Mouse (Mus musculus) neural tube, embryonic 14.5 days (tissue): ENCODE measurements at regions not wholly inside any gene's neighbourhood (a gene's known extent, or its start where the extent isn't known, plus 50 kb on each side); places are given as distances from the start of the nearest gene placed in this dataset.
A peak's percentile ranks its signal among the peaks of the same experiment; 100 is the strongest.

Experiments
- ATAC-seq: fragments of 200-750 bp; cut with Nextera tagmentation; 2 replicates; pipeline ENCODE4 v1.8.0; 2017; ENCODE audit warnings: low read depth, mild to moderate bottlenecking, moderate TSS enrichment, moderate library complexity
- H3K27ac ChIP-seq: fragments of 300-500 bp; sonication (generic); 2 replicates; pipeline ENCODE4 v1.5.1; 2014; ENCODE audit warnings: low read depth, mild to moderate bottlenecking, control low read depth, low read length, moderate library complexity, mixed read lengths
- H3K27me3 ChIP-seq: fragments of 300-500 bp; sonication (generic); 2 replicates; pipeline ENCODE4 v1.6.1; 2014; ENCODE audit warnings: low read length; ENCODE audit not compliant: control insufficient read depth, insufficient read depth
- H3K36me3 ChIP-seq: fragments of 300-500 bp; sonication (generic); 2 replicates; pipeline ENCODE4 v1.6.1; 2014; ENCODE audit warnings: low read length, mixed read lengths; ENCODE audit not compliant: control insufficient read depth, insufficient read depth
- H3K4me1 ChIP-seq: fragments of 300-500 bp; sonication (generic); 2 replicates; pipeline ENCODE4 v1.6.1; 2014; ENCODE audit warnings: low read length; ENCODE audit not compliant: control insufficient read depth, insufficient read depth
- H3K4me2 ChIP-seq: fragments of 300-500 bp; sonication (generic); 2 replicates; pipeline ENCODE4 v1.6.1; 2014; ENCODE audit warnings: mild to moderate bottlenecking, low read depth, low read length, control low read depth
- H3K4me3 ChIP-seq: fragments of 300-500 bp; sonication (generic); 2 replicates; pipeline ENCODE4 v1.5.1; 2014; ENCODE audit warnings: low read depth, low read length, control low read depth, mixed read lengths
- H3K9ac ChIP-seq: fragments of 300-500 bp; sonication (generic); replicated peaks from 2 replicates; pipeline ENCODE4 v1.6.1; 2014; ENCODE audit warnings: low read depth, mild to moderate bottlenecking, control low read depth, low read length, mixed read lengths
- H3K9me3 ChIP-seq: fragments of 300-500 bp; sonication (generic); 2 replicates; pipeline ENCODE4 v1.6.1; 2016; ENCODE audit warnings: low read length; ENCODE audit not compliant: control insufficient read depth
- WGBS: fragments of 180-500 bp; shearing (Covaris S2); extraction: QIAGEN DNeasy Blood & Tissue Kit; methylation state at CpG from one replicate; pipeline ENCODE4 v1.1.7; 2014; 5-methylcytosine and 5-hydroxymethylcytosine counted together

DNA sequence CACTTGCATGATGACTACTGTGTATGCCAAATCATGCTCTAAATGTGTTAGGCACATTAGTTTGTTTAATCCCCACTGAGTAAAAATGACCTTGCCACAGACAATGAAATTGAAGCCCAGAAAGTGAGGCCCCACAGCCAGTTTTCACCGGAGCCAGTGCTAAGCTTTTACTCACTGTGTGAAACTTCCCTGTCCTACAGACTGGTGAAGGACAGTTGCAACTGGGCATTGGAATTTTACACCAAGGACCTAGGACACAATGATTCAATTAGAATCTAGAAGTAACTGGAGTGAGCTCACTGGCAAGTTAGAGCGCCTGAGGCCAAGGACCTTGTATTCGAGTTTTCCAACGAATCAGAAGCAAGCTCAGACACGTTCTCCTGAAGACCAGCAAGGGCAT is 79.8 kb downstream of the S1pr1 start:
- ATAC-seq = no peak
- no peak overlapping the region for H3K9ac ChIP-seq
- no peaks in the 10 kb centered on the region for H3K27me3 ChIP-seq
- H3K36me3 ChIP-seq = no peaks in the 10 kb centered on the region
- H3K4me1 ChIP-seq = peaks cover 6% of the 10 kb centered on the region; the same call in 1 of the 2 replicates
- no peaks in the 10 kb centered on the region for H3K9me3 ChIP-seq
- no peak overlapping the region for H3K4me3 ChIP-seq
- no peak overlapping the region for H3K27ac ChIP-seq
- 97% methylated on average over 5 of the region's 5 CpGs for WGBS
- H3K4me2 ChIP-seq = no peak overlapping the region

DNA sequence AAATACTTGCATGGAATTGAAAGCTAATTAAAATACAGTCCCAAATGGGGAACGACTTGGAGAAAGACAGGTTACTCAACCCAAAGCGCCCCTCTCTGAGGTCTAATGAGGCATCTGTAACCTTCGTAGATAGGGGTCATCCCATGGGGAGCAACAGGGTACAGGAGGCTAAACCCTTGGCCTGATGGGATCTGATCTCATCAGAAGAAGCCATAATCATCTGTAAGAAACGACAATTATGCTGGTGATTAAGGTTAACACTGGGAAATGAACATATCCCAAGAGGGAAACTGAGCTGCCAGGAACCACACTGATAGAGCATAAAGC is 82.5 kb downstream of the S1pr1 start:
- 32% methylated on average over 4 of the region's 4 CpGs for WGBS
- H3K36me3 ChIP-seq = no peaks in the 10 kb centered on the region
- peaks cover 6% of the 10 kb centered on the region; the same call in 1 of the 2 replicates for H3K4me1 ChIP-seq
- peak; percentile 31; the same call in 1 of the 2 replicates for ATAC-seq
- no peak overlapping the region for H3K9ac ChIP-seq
- H3K9me3 ChIP-seq = no peaks in the 10 kb centered on the region
- H3K4me2 ChIP-seq = no peak overlapping the region
- no peak overlapping the region for H3K4me3 ChIP-seq
- peak overlapping the region; percentile 74 for H3K27ac ChIP-seq
- H3K27me3 ChIP-seq = no peaks in the 10 kb centered on the region

GRCm38 (mm10) chr3:115631573-115632416 is 83.1 kb downstream of the S1pr1 start:
- Histone ChIP-seq H3K36me3 (no peaks in the 10 kb centered on the region), H3K4me2 (peak overlapping the region; percentile 3; the same call in 1 of the 2 replicates), H3K9me3 (no peaks in the 10 kb centered on the region), H3K9ac (0 out of 2 replicates have a peak overlapping the region, but pooled peaks have one; percentile 4), H3K4me3 (no peak overlapping the region), H3K27ac (peak overlapping the region; percentile 74), H3K27me3 (no peaks in the 10 kb centered on the region), H3K4me1 (peaks cover 6% of the 10 kb centered on the region; the same call in 1 of the 2 replicates)
- 26% methylated on average over 17 of the region's 17 CpGs for WGBS
- ATAC-seq = peak; percentile 90

- no peaks in the 10 kb centered on the region for H3K36me3 ChIP-seq
- ATAC-seq = no peak
- no peaks in the 10 kb centered on the region for H3K4me1 ChIP-seq
- H3K9ac ChIP-seq = no peak overlapping the region
- WGBS = 95% methylated on average over 3 of the region's 3 CpGs
- no peak overlapping the region for H3K27ac ChIP-seq
- H3K4me3 ChIP-seq = no peak overlapping the region
- no peaks in the 10 kb centered on the region for H3K27me3 ChIP-seq
- H3K9me3 ChIP-seq = no peaks in the 10 kb centered on the region
- no peak overlapping the region for H3K4me2 ChIP-seq
Measured at GRCm38 (mm10) chr3:115622920-115623319, 92.0 kb downstream of the S1pr1 start.

DNA sequence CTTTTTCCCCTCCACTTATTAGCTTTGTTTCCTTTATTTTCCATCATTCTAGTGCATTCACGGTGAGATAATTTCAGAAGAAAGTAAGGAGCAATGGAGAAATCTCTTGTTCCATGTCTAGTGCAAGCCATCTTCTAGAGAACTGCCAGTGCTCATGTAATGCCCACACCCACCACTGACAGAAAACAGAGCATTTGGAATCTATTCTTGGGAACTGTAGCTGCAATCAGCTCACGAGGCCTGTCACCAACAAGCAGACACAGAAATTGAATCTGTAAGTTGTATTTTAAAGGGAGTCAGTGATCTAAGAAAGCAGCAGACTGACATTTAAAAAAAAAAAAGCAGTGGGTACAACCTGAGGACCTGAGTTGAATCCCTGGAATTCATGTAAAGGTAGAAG is 92.6 kb downstream of the S1pr1 start:
- H3K9ac ChIP-seq = no peak overlapping the region
- no peak overlapping the region for H3K27ac ChIP-seq
- H3K4me3 ChIP-seq = no peak overlapping the region
- H3K4me1 ChIP-seq = no peaks in the 10 kb centered on the region
- H3K36me3 ChIP-seq = no peaks in the 10 kb centered on the region
- ATAC-seq = no peak
- H3K9me3 ChIP-seq = no peaks in the 10 kb centered on the region
- 89% methylated on average over 2 of the region's 2 CpGs for WGBS
- no peak overlapping the region for H3K4me2 ChIP-seq
- H3K27me3 ChIP-seq = no peaks in the 10 kb centered on the region

GRCm38 (mm10) chr3:115619970-115620369 is 94.9 kb downstream of the S1pr1 start:
- Histone ChIP-seq H3K4me1 (no peaks in the 10 kb centered on the region), H3K36me3 (no peaks in the 10 kb centered on the region), H3K27me3 (no peaks in the 10 kb centered on the region), H3K9me3 (no peaks in the 10 kb centered on the region), H3K4me2 (no peak overlapping the region), H3K9ac (no peak overlapping the region), H3K4me3 (no peak overlapping the region), H3K27ac (no peak overlapping the region)
- WGBS = 64% methylated on average over 3 of the region's 3 CpGs
- ATAC-seq = no peak

DNA sequence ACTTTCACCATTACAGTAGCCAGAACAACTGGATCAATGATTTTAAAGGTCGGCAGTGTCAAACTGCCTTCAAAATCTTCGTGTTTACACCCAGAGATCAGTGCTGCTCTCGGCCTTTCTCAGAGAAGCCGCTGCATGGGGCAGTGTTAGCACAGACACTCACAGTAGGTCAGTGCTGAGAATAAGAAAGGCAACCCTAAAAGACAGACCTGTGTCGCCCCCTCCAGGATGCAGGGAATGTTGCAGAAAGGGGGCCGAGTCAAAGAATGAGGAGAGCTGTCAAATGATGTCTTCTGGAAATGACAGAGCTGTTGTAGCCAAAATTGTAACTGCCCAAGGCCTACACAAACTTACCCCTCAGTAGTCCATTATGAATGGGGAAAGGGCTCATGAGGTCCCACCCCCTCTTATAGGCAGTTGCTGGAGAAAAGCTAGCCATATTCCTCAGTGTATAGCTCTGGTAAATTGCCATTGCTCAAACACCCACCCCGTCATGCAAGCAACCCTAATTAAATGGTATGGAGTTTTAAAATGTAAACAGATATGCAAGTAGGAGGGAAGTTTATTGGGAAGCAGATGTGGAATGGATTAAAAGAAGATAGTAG is 98.8 kb downstream of the S1pr1 start:
- no peaks in the 10 kb centered on the region for H3K36me3 ChIP-seq
- no peak overlapping the region for H3K4me3 ChIP-seq
- 28% methylated on average over 7 of the region's 7 CpGs for WGBS
- H3K9ac ChIP-seq = no peak overlapping the region
- H3K9me3 ChIP-seq = no peaks in the 10 kb centered on the region
- peak; percentile 79; the same call in 1 of the 2 replicates for ATAC-seq
- H3K4me1 ChIP-seq = no peaks in the 10 kb centered on the region
- H3K27me3 ChIP-seq = no peaks in the 10 kb centered on the region
- no peak overlapping the region for H3K27ac ChIP-seq
- H3K4me2 ChIP-seq = no peak overlapping the region

- Histone ChIP-seq H3K4me3 (no peak overlapping the region), H3K27me3 (no peaks in the 10 kb centered on the region), H3K9me3 (no peaks in the 10 kb centered on the region), H3K4me2 (no peak overlapping the region), H3K27ac (no peak overlapping the region), H3K9ac (no peak overlapping the region), H3K4me1 (no peaks in the 10 kb centered on the region), H3K36me3 (no peaks in the 10 kb centered on the region)
- no peak for ATAC-seq
- 72% methylated on average over 6 of the region's 6 CpGs for WGBS
Measured at GRCm38 (mm10) chr3:115612859-115613258, 102.0 kb downstream of the S1pr1 start.

DNA sequence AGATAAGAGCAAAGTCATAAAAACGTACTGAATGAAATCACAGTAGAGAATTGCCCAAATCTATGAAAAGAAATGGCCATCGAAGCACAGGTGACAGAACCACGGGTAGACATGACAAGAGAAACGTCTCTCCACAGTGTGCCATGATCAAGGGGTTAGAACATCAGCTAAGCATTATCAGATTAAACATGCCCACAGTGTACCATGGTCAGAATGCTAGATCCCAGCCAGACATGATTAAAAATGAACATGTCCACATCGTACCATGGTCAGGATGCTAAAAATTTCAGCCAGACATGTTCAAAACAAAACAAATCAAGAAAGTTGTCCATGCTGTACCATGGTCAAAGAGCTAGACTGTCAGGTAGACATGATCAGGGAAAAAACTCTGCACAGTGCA is 106.8 kb downstream of the S1pr1 start:
- Histone ChIP-seq H3K36me3 (no peaks in the 10 kb centered on the region), H3K9ac (no peak overlapping the region), H3K4me3 (no peak overlapping the region), H3K4me2 (no peak overlapping the region), H3K4me1 (no peaks in the 10 kb centered on the region), H3K9me3 (no peaks in the 10 kb centered on the region), H3K27me3 (no peaks in the 10 kb centered on the region), H3K27ac (no peak overlapping the region)
- WGBS = 90% methylated on average over 5 of the region's 5 CpGs
- no peak for ATAC-seq
